Mouse (Mus musculus) ES-E14 (cell line): Measurements from ENCODE around the gene Mafb.

ENCODE experiments used
- HCFC1 ChIP-seq: IDR thresholded peaks from 2 replicates; pipeline ENCODE4 v1.6.1; 2012; ENCODE audit warnings: low read length, inconsistent platforms, borderline replicate concordance; ENCODE audit not compliant: insufficient read depth
- MAFK ChIP-seq: IDR thresholded peaks from 2 replicates; pipeline ENCODE4 v1.6.1; 2014; ENCODE audit warnings: mild to moderate bottlenecking, low read depth, low read length, inconsistent platforms; ENCODE audit not compliant: insufficient read depth
- ZNF384 ChIP-seq: IDR thresholded peaks from 2 replicates; pipeline ENCODE4 v1.6.1; 2012; ENCODE audit warnings: low read depth, low read length, inconsistent platforms

DNA sequence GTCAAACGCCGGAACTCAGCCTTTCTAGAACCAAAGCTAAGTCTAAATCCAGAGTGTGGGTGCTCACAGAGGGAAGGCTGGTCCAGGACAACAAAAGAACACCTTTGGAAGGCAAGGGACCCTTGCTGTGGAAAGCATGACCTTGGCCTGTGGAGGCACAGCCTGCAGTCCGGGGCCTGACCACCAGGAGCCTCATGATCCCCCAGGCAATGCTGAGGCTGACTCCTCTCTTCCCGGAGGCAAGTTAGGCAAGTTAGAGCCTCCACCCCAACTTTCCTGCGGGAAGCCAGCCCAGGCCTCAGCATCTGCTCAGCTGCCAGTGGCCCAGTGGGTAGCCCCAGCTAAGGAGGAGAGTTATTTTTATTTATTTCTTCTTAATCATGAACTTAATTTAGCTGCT is 9.4 kb upstream of the Mafb start:
- TF ChIP-seq MAFK (no peak), ZNF384 (no peak), HCFC1 (no peak)
